Mouse (Mus musculus): ENCODE data around the gene 1700019D03Rik.
"Not testable (repeated sequence)": the region's sequence is repeated elsewhere in the genome, so short reads cannot be mapped to it uniquely, and the experiment has no call there.

The 1700019D03Rik gene

GRCm38 (mm10) chr1:52953548-52953947, 66.4 kb downstream of the 1700019D03Rik start:
- DNase-seq: no peak

- DNase-seq: peak; percentile 41
These were observed 67.2 kb downstream of the 1700019D03Rik start for GRCm38 (mm10) chr1:52952551-52953397.

DNA sequence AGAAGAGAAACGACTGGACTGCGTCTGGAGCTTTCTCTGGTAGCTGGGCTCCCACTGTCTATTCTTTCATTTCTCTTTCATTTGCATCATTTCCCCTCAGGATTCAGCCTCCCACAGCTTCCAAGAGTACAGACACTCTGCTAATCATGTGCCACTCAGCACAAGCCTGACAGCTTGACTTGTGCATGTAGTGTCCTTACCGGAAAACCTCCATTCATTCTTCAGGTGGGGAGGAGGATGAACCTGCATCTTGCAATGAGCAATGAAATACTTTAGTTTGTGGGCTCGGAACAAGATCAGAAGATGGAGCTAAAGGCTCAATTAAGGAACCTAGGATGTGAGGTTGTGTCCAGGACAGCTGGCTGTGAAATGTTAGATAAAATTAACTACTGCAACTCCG, 67.8 kb downstream of the 1700019D03Rik start:
- DNase-seq: no peak

- DNase-seq: no peak
These were observed 68.7 kb downstream of the 1700019D03Rik start for GRCm38 (mm10) chr1:52951146-52951868.

- DNase-seq: no peak
These were observed 72.1 kb downstream of the 1700019D03Rik start for GRCm38 (mm10) chr1:52947895-52948294.

GRCm38 (mm10) chr1:52939021-52939420, 81.0 kb downstream of the 1700019D03Rik start:
- DNase-seq: no peak

- DNase-seq: no peak
These were observed 85.5 kb downstream of the 1700019D03Rik start for GRCm38 (mm10) chr1:52934494-52934893.

DNA sequence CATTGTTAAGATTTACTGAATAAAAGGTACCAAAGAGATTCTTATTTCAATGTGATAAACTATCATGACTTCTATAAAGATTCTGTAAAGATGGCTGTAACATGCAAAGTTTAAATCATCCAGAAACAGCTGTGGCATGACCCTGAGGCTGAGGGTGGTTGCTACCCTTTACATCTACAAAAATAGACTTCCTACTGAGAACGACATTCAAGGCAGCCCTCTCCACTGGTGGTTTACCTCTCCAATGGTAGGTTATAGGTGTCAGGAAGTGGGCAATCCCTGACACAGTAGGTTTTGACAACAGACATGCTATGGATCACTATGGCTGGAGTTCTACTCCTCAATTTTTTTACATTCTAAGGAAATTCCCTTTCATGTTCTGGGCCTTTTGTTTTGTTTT, 95.5 kb downstream of the 1700019D03Rik start:
- DNase-seq: not testable (repeated sequence)

DNA sequence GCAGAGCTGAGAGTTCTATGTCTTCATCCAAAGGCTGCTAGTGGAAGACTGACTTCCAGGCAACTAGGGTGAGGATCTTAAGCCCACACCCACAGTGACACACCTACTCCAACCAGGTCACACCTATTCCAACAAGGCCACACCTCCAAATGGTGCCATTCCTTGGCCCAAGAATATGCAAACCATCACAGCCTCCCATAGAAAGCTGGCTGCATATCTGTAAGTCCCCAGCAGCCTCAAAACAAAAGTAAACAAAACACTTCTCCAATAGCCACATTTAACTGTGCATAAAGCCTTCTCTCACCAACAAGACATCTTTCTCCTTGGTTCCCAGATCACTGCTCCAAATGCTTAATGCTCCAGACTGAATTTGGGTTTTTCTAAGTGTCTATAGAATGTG, 101.1 kb downstream of the 1700019D03Rik start:
- not testable (repeated sequence) for DNase-seq

GRCm38 (mm10) chr1:52916655-52917054, 103.3 kb downstream of the 1700019D03Rik start:
- DNase-seq: no peak

DNA sequence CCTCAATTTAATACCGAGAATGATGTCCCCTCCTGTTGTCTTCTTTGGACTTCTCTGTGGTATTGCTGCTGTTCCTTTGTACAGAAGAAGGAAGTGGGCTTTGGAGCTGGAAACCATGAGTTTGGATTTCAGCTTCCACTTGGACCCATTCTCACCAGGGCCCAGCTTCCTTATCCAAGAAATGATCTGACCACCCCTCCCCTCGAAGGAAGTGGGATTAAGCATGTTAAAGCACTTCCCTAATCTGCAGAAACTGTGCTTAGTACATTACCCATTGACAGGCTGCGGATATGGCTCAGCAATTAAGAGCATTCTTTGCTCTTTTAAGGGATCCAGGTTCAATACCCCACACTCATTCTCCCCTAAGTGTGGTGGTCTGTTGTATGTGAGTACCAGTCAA, 110.2 kb downstream of the 1700019D03Rik start:
- no peak for DNase-seq

DNA sequence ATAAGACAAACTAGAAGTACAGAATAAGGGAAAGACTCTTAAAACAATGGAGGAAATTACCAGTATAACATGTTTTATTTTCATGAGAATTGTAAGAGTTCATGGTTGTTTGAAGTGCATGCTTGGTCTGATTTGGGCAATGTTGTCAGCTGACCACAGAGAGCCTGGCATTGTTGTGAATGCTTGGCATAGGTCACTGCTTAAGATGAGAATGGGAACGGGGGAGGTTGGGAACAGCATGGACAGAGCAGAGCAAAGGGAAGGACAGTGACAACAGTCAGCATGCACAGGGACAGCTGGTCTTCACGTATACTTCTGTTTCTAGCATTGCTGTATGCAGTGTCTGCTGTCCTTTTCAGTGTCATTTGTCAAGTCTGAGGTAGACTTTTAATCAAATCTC, 135.8 kb downstream of the 1700019D03Rik start:
- no peak for DNase-seq

All from thymus, postnatal 14 days (tissue).